Mouse (Mus musculus): ENCODE measurements around the gene Rbp3. TPM values are rescaled to one million over a fixed set of nuclear protein-coding genes. Genes with fewer than 3 reads are reported as not detected.

Rbp3 gene
- polyA plus RNA-seq, 1 experiment from 2014 or later = not detected

DNA sequence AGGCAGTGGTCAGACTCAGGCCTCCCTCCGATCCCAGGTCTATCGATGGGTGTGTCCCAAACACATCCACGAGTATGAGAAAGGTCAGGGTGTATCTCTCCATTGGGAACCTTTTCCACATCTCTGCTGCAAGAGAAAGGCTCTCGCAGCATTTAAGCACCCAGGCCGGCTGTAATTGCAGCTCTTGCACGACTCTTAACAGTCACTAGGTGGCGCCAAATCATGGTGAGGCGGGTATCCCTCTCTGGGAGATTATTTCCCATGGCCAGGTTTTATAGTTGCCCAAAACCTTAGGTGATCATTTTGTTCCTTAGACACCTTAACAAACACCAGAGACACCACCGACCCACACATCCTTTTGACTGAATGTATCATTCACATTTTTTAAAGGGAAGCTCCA, 5.5 kb downstream of the Rbp3 start:
- no peak for ATAC-seq
- TF ChIP-seq CTCF (IDR thresholded peaks at IDR 0.05; ENCODE audit: low read depth) = peak; percentile 80

DNA sequence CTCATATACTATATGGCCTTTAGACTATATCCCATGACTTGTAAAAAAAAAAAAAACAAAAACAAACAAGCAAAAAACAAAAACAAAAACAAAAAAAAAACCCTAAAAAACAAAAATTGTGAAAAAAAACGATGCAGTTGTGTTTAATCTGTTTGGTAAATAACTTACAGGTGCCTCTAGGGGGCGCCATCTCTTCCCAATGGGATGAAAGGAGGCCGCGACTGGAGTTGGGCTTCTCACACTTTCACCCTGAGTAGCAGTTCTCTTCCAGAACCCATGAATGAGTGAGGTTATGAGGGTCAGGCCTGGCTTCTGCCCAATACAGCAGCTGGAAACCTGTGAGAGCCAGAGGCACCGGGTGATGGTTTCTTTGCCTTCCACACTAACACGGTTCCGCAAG, 11.9 kb downstream of the Rbp3 start:
- no peak overlapping the region for H3K4me3 ChIP-seq (ENCODE audit: low read depth, low read length)
- 67% methylated on average over 7 of the region's 7 CpGs for WGBS
- H3K9ac ChIP-seq (ENCODE audit: low read depth, low read length) = no peak overlapping the region
- peak; percentile 37 for TF ChIP-seq CTCF (IDR thresholded peaks at IDR 0.05; ENCODE audit: low read depth)
- ATAC-seq = no peak
- H3K27ac ChIP-seq (ENCODE audit: low read depth, low read length) = no peak overlapping the region
- no peaks in the 10 kb centered on the region for H3K27me3 ChIP-seq (replicated peaks; ENCODE audit: control insufficient read depth, insufficient read depth, low read length)
- no peak overlapping the region for H3K4me2 ChIP-seq (replicated peaks; ENCODE audit: low read depth)
- H3K36me3 ChIP-seq (ENCODE audit: control insufficient read depth, insufficient read depth) = no peaks in the 10 kb centered on the region
- H3K4me1 ChIP-seq (replicated peaks; ENCODE audit: control insufficient read depth, insufficient read depth, low read length) = no peaks in the 10 kb centered on the region
- H3K9me3 ChIP-seq (ENCODE audit: control insufficient read depth) = no peaks in the 10 kb centered on the region

More for the DNA sequence above, 5.5 kb downstream of the Rbp3 start:
- Histone ChIP-seq H3K4me1 (replicated peaks; ENCODE audit: control insufficient read depth, insufficient read depth, low read length) (no peaks in the 10 kb centered on the region), H3K4me3 (ENCODE audit: low read depth, low read length) (no peak overlapping the region), H3K36me3 (ENCODE audit: control insufficient read depth, insufficient read depth) (no peaks in the 10 kb centered on the region), H3K9me3 (ENCODE audit: control insufficient read depth) (no peaks in the 10 kb centered on the region), H3K27ac (ENCODE audit: low read depth, low read length) (no peak overlapping the region), H3K9ac (ENCODE audit: low read depth, low read length) (no peak overlapping the region), H3K27me3 (replicated peaks; ENCODE audit: control insufficient read depth, insufficient read depth, low read length) (no peaks in the 10 kb centered on the region), H3K4me2 (replicated peaks; ENCODE audit: low read depth) (no peak overlapping the region)
- WGBS = 14% methylated on average over 9 of the region's 9 CpGs

- no peaks in the 10 kb centered on the region for H3K36me3 ChIP-seq (ENCODE audit: control insufficient read depth, insufficient read depth)
- no peak for ATAC-seq
- H3K4me2 ChIP-seq (replicated peaks; ENCODE audit: low read depth) = no peak overlapping the region
- no peak overlapping the region for H3K4me3 ChIP-seq (ENCODE audit: low read depth, low read length)
- 0 out of 2 replicates have a peak, but pooled peaks cover 3% of the 10 kb centered on the region for H3K27me3 ChIP-seq (replicated peaks; ENCODE audit: control insufficient read depth, insufficient read depth, low read length)
- no peaks in the 10 kb centered on the region for H3K4me1 ChIP-seq (replicated peaks; ENCODE audit: control insufficient read depth, insufficient read depth, low read length)
- WGBS = 44% methylated on average over 7 of the region's 7 CpGs
- no peaks in the 10 kb centered on the region for H3K9me3 ChIP-seq (ENCODE audit: control insufficient read depth)
- peak; percentile 64 for TF ChIP-seq CTCF (IDR thresholded peaks at IDR 0.05; ENCODE audit: low read depth)
- no peak overlapping the region for H3K9ac ChIP-seq (ENCODE audit: low read depth, low read length)
- H3K27ac ChIP-seq (ENCODE audit: low read depth, low read length) = no peak overlapping the region
Measured at GRCm38 (mm10) chr14:33972679-33973078, 18.9 kb downstream of the Rbp3 start.

GRCm38 (mm10) chr14:33974752-33975151, 20.9 kb downstream of the Rbp3 start:
- Histone ChIP-seq H3K4me1 (replicated peaks; ENCODE audit: control insufficient read depth, insufficient read depth, low read length) (no peaks in the 10 kb centered on the region), H3K4me3 (ENCODE audit: low read depth, low read length) (no peak overlapping the region), H3K27ac (ENCODE audit: low read depth, low read length) (no peak overlapping the region), H3K27me3 (replicated peaks; ENCODE audit: control insufficient read depth, insufficient read depth, low read length) (0 out of 2 replicates have a peak, but pooled peaks cover 3% of the 10 kb centered on the region), H3K9me3 (ENCODE audit: control insufficient read depth) (no peaks in the 10 kb centered on the region), H3K36me3 (ENCODE audit: control insufficient read depth, insufficient read depth) (no peaks in the 10 kb centered on the region), H3K4me2 (replicated peaks; ENCODE audit: low read depth) (no peak overlapping the region), H3K9ac (ENCODE audit: low read depth, low read length) (no peak overlapping the region)
- ATAC-seq = no peak
- no peak for TF ChIP-seq CTCF (IDR thresholded peaks at IDR 0.05; ENCODE audit: low read depth)
- WGBS = 71% methylated on average over 5 of the region's 5 CpGs

GRCm38 (mm10) chr14:33977748-33978147, 23.9 kb downstream of the Rbp3 start:
- no peaks in the 10 kb centered on the region for H3K9me3 ChIP-seq (ENCODE audit: control insufficient read depth)
- no peaks in the 10 kb centered on the region for H3K4me1 ChIP-seq (replicated peaks; ENCODE audit: control insufficient read depth, insufficient read depth, low read length)
- ATAC-seq = no peak
- 0 out of 2 replicates have a peak, but pooled peaks cover 3% of the 10 kb centered on the region for H3K27me3 ChIP-seq (replicated peaks; ENCODE audit: control insufficient read depth, insufficient read depth, low read length)
- WGBS = 43% methylated on average over 7 of the region's 7 CpGs
- H3K36me3 ChIP-seq (ENCODE audit: control insufficient read depth, insufficient read depth) = no peaks in the 10 kb centered on the region
- TF ChIP-seq CTCF (IDR thresholded peaks at IDR 0.05; ENCODE audit: low read depth) = no peak
- no peak overlapping the region for H3K4me2 ChIP-seq (replicated peaks; ENCODE audit: low read depth)
- no peak overlapping the region for H3K9ac ChIP-seq (ENCODE audit: low read depth, low read length)
- no peak overlapping the region for H3K27ac ChIP-seq (ENCODE audit: low read depth, low read length)
- H3K4me3 ChIP-seq (ENCODE audit: low read depth, low read length) = no peak overlapping the region

- Histone ChIP-seq H3K4me2 (replicated peaks; ENCODE audit: low read depth) (peak within 1 kb of the TSS; percentile 54), H3K9me3 (ENCODE audit: control insufficient read depth) (no peaks in the 10 kb centered on the region), H3K9ac (ENCODE audit: low read depth, low read length) (no peak within 1 kb of the TSS), H3K4me3 (ENCODE audit: low read depth, low read length) (peak within 1 kb of the TSS; percentile 25), H3K27me3 (replicated peaks; ENCODE audit: control insufficient read depth, insufficient read depth, low read length) (0 out of 2 replicates have a peak, but pooled peaks cover 3% of the 10 kb centered on the region), H3K36me3 (ENCODE audit: control insufficient read depth, insufficient read depth) (no peaks in the 10 kb centered on the region), H3K4me1 (replicated peaks; ENCODE audit: control insufficient read depth, insufficient read depth, low read length) (no peaks in the 10 kb centered on the region), H3K27ac (ENCODE audit: low read depth, low read length) (no peak within 1 kb of the TSS)
- 2% methylated on average over 25 of the region's 25 CpGs for WGBS
- TF ChIP-seq CTCF (IDR thresholded peaks at IDR 0.05; ENCODE audit: low read depth) = no peak
- no peak for ATAC-seq
Measured at GRCm38 (mm10) chr14:33978604-33979059, 24.8 kb downstream of the Rbp3 start, which contains the start of gene Zfp488. Gene Zfp488, minus strand, starts transcription at chr14:33978764.

GRCm38 (mm10) chr14:33989201-33989600, 35.4 kb downstream of the Rbp3 start:
- Histone ChIP-seq H3K27ac (ENCODE audit: low read depth, low read length) (no peak overlapping the region), H3K4me3 (ENCODE audit: low read depth, low read length) (no peak overlapping the region), H3K9ac (ENCODE audit: low read depth, low read length) (no peak overlapping the region), H3K27me3 (replicated peaks; ENCODE audit: control insufficient read depth, insufficient read depth, low read length) (no peaks in the 10 kb centered on the region), H3K9me3 (ENCODE audit: control insufficient read depth) (no peaks in the 10 kb centered on the region), H3K36me3 (ENCODE audit: control insufficient read depth, insufficient read depth) (no peaks in the 10 kb centered on the region), H3K4me2 (replicated peaks; ENCODE audit: low read depth) (no peak overlapping the region), H3K4me1 (replicated peaks; ENCODE audit: control insufficient read depth, insufficient read depth, low read length) (no peaks in the 10 kb centered on the region)
- 49% methylated on average over 3 of the region's 3 CpGs for WGBS
- ATAC-seq = no peak
- TF ChIP-seq CTCF (IDR thresholded peaks at IDR 0.05; ENCODE audit: low read depth) = no peak
